11 mouse cellular contexts compared by ENCODE assay signal in the genomic region with DNA sequence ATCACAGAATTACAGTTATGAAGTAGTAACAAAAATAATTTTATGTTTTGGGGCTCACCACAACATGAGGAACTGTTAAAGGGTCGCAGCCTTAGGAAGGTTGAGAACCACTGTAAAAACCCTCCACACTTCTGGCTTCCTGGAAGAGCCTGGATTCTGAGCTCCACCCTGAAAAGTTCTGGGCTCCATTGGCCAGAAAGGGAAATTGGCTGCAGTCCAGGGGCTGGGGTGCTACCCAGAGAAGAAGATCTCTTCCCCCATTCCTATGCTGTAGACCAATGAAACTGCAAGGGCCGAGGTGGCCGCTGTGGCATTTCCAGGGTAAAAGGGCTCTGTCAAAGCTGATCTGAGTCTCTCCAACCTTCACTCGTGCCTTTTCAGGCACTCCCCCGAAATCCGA. TPM values are rescaled to one million over a fixed set of nuclear protein-coding genes. Genes with fewer than 3 reads are reported as not detected.
DNase-seq lines count a peak whose midpoint lies in the region; ATAC-seq and TF ChIP-seq lines count a peak whose summit lies in the region.
"Had no signal": no experiment of that assay in that cellular context is flagged by ENCODE, and none has a peak within 500 bp of the region (broad histone marks: within the 10 kb centered on the region; RNA-seq: fewer than 3 reads in every experiment).

No protein-coding gene starts in this region.

- intact Hi-C loops in heart, postnatal 10 days (cut with DNase I) = loop anchor here (10.0 kb wide), 1 partner anchor 543 kb away; no protein-coding TSS in a partner anchor

- no peak overlapping the region for H3K9ac ChIP-seq in heart, embryonic 12.5 days
- no peak overlapping the region for H3K9ac ChIP-seq in stomach, embryonic 15.5 days
- H3K9ac ChIP-seq in stomach, postnatal 0 days (ENCODE audit: low read length) = no peak overlapping the region
- peak overlapping the region; percentile 13; the same call in 1 of the 2 replicates for H3K9ac ChIP-seq in hindbrain, embryonic 13.5 days
- H3K9ac ChIP-seq in stomach, embryonic 16.5 days (ENCODE audit: low read length) = 0 out of 2 replicates have a peak overlapping the region, but pooled peaks have one; percentile 39

- no peak for ATAC-seq in heart, embryonic 12.5 days (ENCODE audit: insufficient number of reproducible peaks, low FRiP score)
- ATAC-seq in stomach, embryonic 15.5 days (ENCODE audit: insufficient read depth, low FRiP score, low read depth) = no peak
- ATAC-seq in stomach, postnatal 0 days (ENCODE audit: low FRiP score, low TSS enrichment) = no peak
- ATAC-seq in hindbrain, embryonic 13.5 days (ENCODE audit: low FRiP score) = no peak
- ATAC-seq in stomach, embryonic 16.5 days (ENCODE audit: insufficient read depth, low FRiP score) = no peak
- ATAC-seq: lung, postnatal 0 days had no signal

- H3K27me3 ChIP-seq in heart, embryonic 12.5 days (replicated peaks) = no peaks in the 10 kb centered on the region
- no peaks in the 10 kb centered on the region for H3K27me3 ChIP-seq in stomach, embryonic 15.5 days (replicated peaks)
- H3K27me3 ChIP-seq in stomach, postnatal 0 days (ENCODE audit: control insufficient read depth, insufficient read depth, low read length) = no peaks in the 10 kb centered on the region
- peaks cover 16% of the 10 kb centered on the region; the same call in 1 of the 2 replicates for H3K27me3 ChIP-seq in hindbrain, embryonic 13.5 days
- H3K27me3 ChIP-seq in stomach, embryonic 16.5 days (ENCODE audit: control insufficient read depth, insufficient read depth, low read length) = no peaks in the 10 kb centered on the region

- no peak overlapping the region for H3K27ac ChIP-seq in heart, embryonic 12.5 days (ENCODE audit: poor library complexity, severe bottlenecking)
- H3K27ac ChIP-seq in stomach, embryonic 15.5 days = no peak overlapping the region
- H3K27ac ChIP-seq in stomach, postnatal 0 days (replicated peaks) = no peak overlapping the region
- H3K27ac ChIP-seq in hindbrain, embryonic 13.5 days = peak overlapping the region; percentile 65; the same call in 1 of the 2 replicates
- H3K27ac ChIP-seq in stomach, embryonic 16.5 days (ENCODE audit: low read length) = peak overlapping the region; percentile 14; the same call in 1 of the 2 replicates

- no peak for TF ChIP-seq EP300 in stomach, postnatal 0 days (optimal IDR thresholded peaks at IDR 0.05)

- no peak overlapping the region for H3K4me3 ChIP-seq in heart, embryonic 12.5 days
- no peak overlapping the region for H3K4me3 ChIP-seq in stomach, embryonic 15.5 days (replicated peaks)
- no peak overlapping the region for H3K4me3 ChIP-seq in stomach, postnatal 0 days (ENCODE audit: low read depth, low read length)
- no peak overlapping the region for H3K4me3 ChIP-seq in hindbrain, embryonic 13.5 days
- no peak overlapping the region for H3K4me3 ChIP-seq in stomach, embryonic 16.5 days (replicated peaks; ENCODE audit: low read length)

- H3K36me3 ChIP-seq in heart, embryonic 12.5 days = no peaks in the 10 kb centered on the region
- H3K36me3 ChIP-seq in stomach, embryonic 15.5 days = no peaks in the 10 kb centered on the region
- no peaks in the 10 kb centered on the region for H3K36me3 ChIP-seq in stomach, postnatal 0 days (ENCODE audit: control insufficient read depth, insufficient read depth, low read length)
- no peaks in the 10 kb centered on the region for H3K36me3 ChIP-seq in hindbrain, embryonic 13.5 days
- H3K36me3 ChIP-seq in stomach, embryonic 16.5 days (ENCODE audit: control insufficient read depth, insufficient read depth, low read length) = no peaks in the 10 kb centered on the region

- DNase-seq in heart, postnatal 10 days = no peak
- no peak for DNase-seq in stomach, postnatal 0 days (ENCODE audit: low spot score)
- DNase-seq in layer of hippocampus, adult 18-20 months (ENCODE audit: low spot score in 2 of 2) = no peak
- DNase-seq in left cerebral cortex, adult 9 months (ENCODE audit: low spot score in 2 of 2) = no peak
- DNase-seq: kidney, adult 2 months; thymus, postnatal 25 days had no signal

- H3K9me3 ChIP-seq in heart, embryonic 12.5 days (replicated peaks) = no peaks in the 10 kb centered on the region
- H3K9me3 ChIP-seq in stomach, embryonic 15.5 days = no peaks in the 10 kb centered on the region
- no peaks in the 10 kb centered on the region for H3K9me3 ChIP-seq in stomach, postnatal 0 days (ENCODE audit: control insufficient read depth, low read length)
- no peaks in the 10 kb centered on the region for H3K9me3 ChIP-seq in hindbrain, embryonic 13.5 days
- no peaks in the 10 kb centered on the region for H3K9me3 ChIP-seq in stomach, embryonic 16.5 days (replicated peaks; ENCODE audit: control insufficient read depth, low read length)

- peaks cover 34% of the 10 kb centered on the region for H3K4me1 ChIP-seq in heart, embryonic 12.5 days (replicated peaks)
- peaks cover 16% of the 10 kb centered on the region for H3K4me1 ChIP-seq in stomach, embryonic 15.5 days
- H3K4me1 ChIP-seq in stomach, postnatal 0 days (replicated peaks; ENCODE audit: control insufficient read depth, insufficient read depth) = peaks cover 7% of the 10 kb centered on the region; the same call in 1 of the 2 replicates
- peaks cover 24% of the 10 kb centered on the region for H3K4me1 ChIP-seq in hindbrain, embryonic 13.5 days (replicated peaks)
- H3K4me1 ChIP-seq in stomach, embryonic 16.5 days (ENCODE audit: control insufficient read depth, insufficient read depth, low read length) = peaks cover 12% of the 10 kb centered on the region

- peak overlapping the region; percentile 71; the same call in 1 of the 2 replicates for H3K4me2 ChIP-seq in heart, embryonic 12.5 days
- peak overlapping the region; percentile 74; the same call in 1 of the 2 replicates for H3K4me2 ChIP-seq in stomach, embryonic 15.5 days
- H3K4me2 ChIP-seq in stomach, postnatal 0 days (replicated peaks; ENCODE audit: low read depth) = no peak overlapping the region
- peak overlapping the region; percentile 64; the same call in 1 of the 2 replicates for H3K4me2 ChIP-seq in hindbrain, embryonic 13.5 days
- no peak overlapping the region for H3K4me2 ChIP-seq in stomach, embryonic 16.5 days (ENCODE audit: low read depth, low read length)

- 33% methylated on average over 6 of the region's 6 CpGs for WGBS in heart, embryonic 12.5 days
- 32% methylated on average over 6 of the region's 6 CpGs for WGBS in stomach, embryonic 15.5 days
- WGBS in stomach, postnatal 0 days = 32% methylated on average over 6 of the region's 6 CpGs
- WGBS in hindbrain, embryonic 13.5 days = 26% methylated on average over 6 of the region's 6 CpGs
- WGBS in stomach, embryonic 16.5 days = 37% methylated on average over 6 of the region's 6 CpGs

- TF ChIP-seq CTCF in stomach, postnatal 0 days (IDR thresholded peaks at IDR 0.05; ENCODE audit: low read depth) = no peak

RNA-seq across cellular contexts. Expression of gene Csrp1, which starts 21.8 kb away (rescaled TPM):
- polyA plus RNA-seq in heart, embryonic 12.5 days (2016; fragmentation: Nextera tagmentation; extraction: Ambion mirVana) = 266 and 270 TPM in 2 replicates
- 100 to 1,000 TPM; 107 to 117 TPM for total RNA-seq in heart, postnatal 10 days (2021)
- polyA plus RNA-seq in stomach, embryonic 15.5 days (2015; fragmentation: Nextera tagmentation; extraction: Ambion mirVana) = 225 and 236 TPM in 2 replicates
- polyA plus RNA-seq in stomach, postnatal 0 days (2015; fragmentation: Nextera tagmentation; extraction: Ambion mirVana) = 418 and 496 TPM in 2 replicates
- 22.9 and 25.3 TPM in 2 replicates for polyA plus RNA-seq in hindbrain, embryonic 13.5 days (2015; fragmentation: Nextera tagmentation; extraction: Ambion mirVana)
- 229 and 245 TPM in 2 replicates for polyA plus RNA-seq in stomach, embryonic 16.5 days (2015; fragmentation: Nextera tagmentation; extraction: Ambion mirVana)
- 100 to 1,000 TPM; 272 to 277 TPM for total RNA-seq in layer of hippocampus, adult 18-20 months (2021)

Comparison
In these comparisons a context has a peak if more than half of its experiments do, and no peak if none do; other contexts are left out.
1. H3K27ac ChIP-seq: peak in hindbrain, embryonic 13.5 days (single experiment) and stomach, embryonic 16.5 days (single experiment); none in heart, embryonic 12.5 days (single experiment), stomach, embryonic 15.5 days (single experiment) and stomach, postnatal 0 days (single experiment).
2. H3K4me2 ChIP-seq: peak in heart, embryonic 12.5 days (single experiment), stomach, embryonic 15.5 days (single experiment) and hindbrain, embryonic 13.5 days (single experiment); none in stomach, postnatal 0 days (single experiment) and stomach, embryonic 16.5 days (single experiment).
3. H3K9ac ChIP-seq: peak in hindbrain, embryonic 13.5 days (single experiment) and stomach, embryonic 16.5 days (single experiment); none in heart, embryonic 12.5 days (single experiment), stomach, embryonic 15.5 days (single experiment) and stomach, postnatal 0 days (single experiment).